Mouse (Mus musculus) midbrain, embryonic 12.5 days (tissue): Measurements from ENCODE around the gene Hist2h3c1. TPM values are rescaled to one million over a fixed set of nuclear protein-coding genes. Genes with fewer than 3 reads are reported as not detected.

Source experiments
- ATAC-seq: fragments of 200-750 bp; cut with Nextera tagmentation; 2 replicates; pipeline ENCODE4 v1.8.0; 2017; ENCODE audit warnings: low read depth, moderate TSS enrichment, moderate library complexity; ENCODE audit not compliant: low FRiP score
- H3K27ac ChIP-seq: fragments of 300-500 bp; sonication (generic); replicated peaks from 2 replicates; pipeline ENCODE4 v1.5.1; 2016; ENCODE audit warnings: mild to moderate bottlenecking
- H3K27me3 ChIP-seq: fragments of 300-500 bp; sonication (generic); 2 replicates; pipeline ENCODE4 v1.6.1; 2016; ENCODE audit warnings: mild to moderate bottlenecking
- H3K36me3 ChIP-seq: fragments of 300-500 bp; sonication (generic); 2 replicates; pipeline ENCODE4 v1.6.1; 2016
- H3K4me1 ChIP-seq: fragments of 300-500 bp; sonication (generic); 2 replicates; pipeline ENCODE4 v1.6.1; 2016
- H3K4me2 ChIP-seq: fragments of 300-500 bp; sonication (generic); replicated peaks from 2 replicates; pipeline ENCODE4 v1.6.1; 2016; ENCODE audit warnings: mild to moderate bottlenecking, moderate library complexity
- H3K4me3 ChIP-seq: fragments of 300-500 bp; sonication (generic); 2 replicates; pipeline ENCODE4 v1.5.1; 2016; ENCODE audit warnings: mild to moderate bottlenecking
- H3K9ac ChIP-seq: fragments of 300-500 bp; sonication (generic); replicated peaks from 2 replicates; pipeline ENCODE4 v1.6.1; 2016; ENCODE audit warnings: mild to moderate bottlenecking, moderate library complexity
- H3K9me3 ChIP-seq: fragments of 300-500 bp; sonication (generic); 2 replicates; pipeline ENCODE4 v1.6.1; 2016; ENCODE audit warnings: mild to moderate bottlenecking
- WGBS: fragments of 180-500 bp; shearing (Covaris S2); methylation state at CpG from one replicate; pipeline ENCODE4 v1.1.7; 2016; 5-methylcytosine and 5-hydroxymethylcytosine counted together
- polyA plus RNA-seq: library from polyadenylated mRNA; unstranded; fragments of >200 nt; fragmentation: Nextera tagmentation; extraction: Ambion mirVana; gene quantifications from 2 replicates; pipeline ENCODE4 v1.2.1, GENCODE M21; 2016

Gene Hist2h3c1
- polyA plus RNA-seq, 1 experiment from 2014 or later, result 1.4 TPM

- ATAC-seq, result no peak
- H3K27me3 ChIP-seq, result no peaks in the 10 kb centered on the region
- H3K4me2 ChIP-seq, result peak overlapping the region; percentile 79
- peak overlapping the region; percentile 84 for H3K9ac ChIP-seq
- H3K27ac ChIP-seq, result peak overlapping the region; percentile 98
- WGBS, result 15% methylated on average over 9 of the region's 9 CpGs
- H3K9me3 ChIP-seq, result no peaks in the 10 kb centered on the region
- H3K4me1 ChIP-seq, result peaks cover 46% of the 10 kb centered on the region
- H3K4me3 ChIP-seq, result peak overlapping the region; percentile 61
- no peaks in the 10 kb centered on the region for H3K36me3 ChIP-seq
Measured at GRCm38 (mm10) chr3:96221640-96222038, 24.8 kb upstream of the Hist2h3c1 start.

DNA sequence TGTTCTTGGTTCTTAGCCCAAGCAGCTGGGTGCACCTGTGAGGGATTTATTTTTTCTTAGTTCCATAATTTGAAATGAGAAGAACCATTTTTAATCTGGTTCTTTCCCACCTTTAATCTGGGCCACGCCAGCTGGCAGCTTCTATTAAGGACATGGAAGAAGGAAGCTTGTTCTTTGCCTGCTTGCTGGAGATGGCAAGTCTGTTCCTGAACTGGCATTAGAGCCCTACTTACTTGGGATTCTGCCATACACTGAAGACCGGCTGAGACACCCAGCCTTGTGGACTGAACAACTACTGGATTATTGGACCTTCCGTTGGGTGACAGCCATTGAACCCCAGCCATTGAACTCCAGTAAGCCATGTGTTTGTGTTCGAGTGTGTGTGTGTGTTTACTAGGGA, 23.7 kb upstream of the Hist2h3c1 start:
- 89% methylated on average over 4 of the region's 4 CpGs for WGBS
- Histone ChIP-seq H3K27me3 (no peaks in the 10 kb centered on the region), H3K4me3 (no peak overlapping the region), H3K4me1 (peaks cover 46% of the 10 kb centered on the region), H3K27ac (no peak overlapping the region), H3K36me3 (no peaks in the 10 kb centered on the region), H3K9me3 (no peaks in the 10 kb centered on the region), H3K4me2 (peak overlapping the region; percentile 79), H3K9ac (peak overlapping the region; percentile 84; the same call in 1 of the 2 replicates)
- no peak for ATAC-seq

DNA sequence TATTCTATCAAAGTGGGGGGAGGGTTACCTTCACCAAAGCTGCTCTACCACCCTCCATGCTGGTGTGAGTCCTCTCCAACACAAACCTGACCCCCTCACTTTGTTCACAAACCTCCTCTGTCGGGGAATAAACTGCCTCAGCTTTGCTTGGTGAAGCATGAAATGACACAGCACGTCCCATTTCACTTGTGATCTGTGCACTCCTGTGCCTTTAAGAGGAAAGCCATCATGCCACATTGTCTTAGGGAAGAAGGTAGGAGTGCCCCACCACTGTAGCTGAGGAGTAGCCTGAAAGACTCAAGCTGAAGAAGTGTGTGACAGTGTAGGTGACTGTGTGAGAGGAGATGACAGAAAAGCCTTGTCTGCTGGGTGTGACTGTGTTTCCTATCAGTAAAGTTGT, 21.1 kb upstream of the Hist2h3c1 start:
- H3K4me1 ChIP-seq, result peaks cover 41% of the 10 kb centered on the region
- no peak overlapping the region for H3K4me3 ChIP-seq
- no peaks in the 10 kb centered on the region for H3K36me3 ChIP-seq
- no peaks in the 10 kb centered on the region for H3K9me3 ChIP-seq
- no peaks in the 10 kb centered on the region for H3K27me3 ChIP-seq
- WGBS, result 15% methylated on average over 2 of the region's 2 CpGs
- no peak overlapping the region for H3K27ac ChIP-seq
- ATAC-seq, result no peak
- no peak overlapping the region for H3K4me2 ChIP-seq
- H3K9ac ChIP-seq, result no peak overlapping the region

DNA sequence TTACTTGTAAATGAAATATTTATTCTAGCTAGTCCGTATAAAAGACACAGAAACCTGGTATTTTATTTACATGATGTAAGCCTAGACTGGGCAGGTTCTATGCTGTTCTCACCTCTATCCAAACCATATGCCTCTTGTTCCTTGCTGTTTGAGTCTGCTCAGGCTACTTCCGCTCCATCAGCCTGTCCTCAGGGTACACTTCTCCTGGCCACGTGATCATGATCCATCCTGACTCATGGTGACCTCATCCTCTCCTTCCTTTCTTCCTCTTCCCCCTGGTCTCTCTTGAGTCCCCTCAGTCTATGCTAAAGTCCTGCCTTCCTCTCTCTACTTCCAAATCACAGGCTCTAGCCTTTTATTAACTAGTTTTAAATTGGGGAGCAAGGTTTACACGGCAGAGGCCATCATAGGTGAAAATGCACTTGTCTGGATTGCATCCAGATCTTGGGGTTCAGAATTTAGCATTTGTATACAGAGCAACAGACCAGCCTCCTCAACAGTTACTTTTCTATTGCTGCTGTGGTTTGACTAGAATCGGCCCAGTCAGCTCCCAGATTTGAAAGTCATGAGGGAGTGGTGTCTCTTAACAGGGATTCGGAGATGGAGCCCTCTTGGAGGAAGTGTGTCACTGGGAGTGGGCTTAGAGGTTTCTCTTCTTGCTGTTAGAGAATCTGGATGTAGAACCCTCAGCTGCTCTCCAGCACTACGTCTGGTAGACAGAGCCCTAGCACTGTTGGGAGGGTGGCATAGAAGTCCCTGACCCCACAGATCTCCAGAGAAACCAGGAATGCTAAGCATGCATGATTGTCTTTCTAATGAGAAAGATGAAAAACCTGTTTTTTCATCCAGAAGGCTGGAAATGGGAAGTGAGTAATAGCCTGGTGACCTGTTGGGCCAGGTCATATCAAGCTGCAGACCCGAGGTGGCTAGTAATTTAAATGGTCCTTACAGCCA, 19.5 kb upstream of the Hist2h3c1 start:
- Histone ChIP-seq H3K4me2 (no peak overlapping the region), H3K27ac (no peak overlapping the region), H3K27me3 (no peaks in the 10 kb centered on the region), H3K4me1 (peaks cover 30% of the 10 kb centered on the region), H3K9me3 (no peaks in the 10 kb centered on the region), H3K36me3 (no peaks in the 10 kb centered on the region), H3K9ac (no peak overlapping the region), H3K4me3 (no peak overlapping the region)
- no peak for ATAC-seq
- WGBS, result 68% methylated on average over 8 of the region's 8 CpGs

DNA sequence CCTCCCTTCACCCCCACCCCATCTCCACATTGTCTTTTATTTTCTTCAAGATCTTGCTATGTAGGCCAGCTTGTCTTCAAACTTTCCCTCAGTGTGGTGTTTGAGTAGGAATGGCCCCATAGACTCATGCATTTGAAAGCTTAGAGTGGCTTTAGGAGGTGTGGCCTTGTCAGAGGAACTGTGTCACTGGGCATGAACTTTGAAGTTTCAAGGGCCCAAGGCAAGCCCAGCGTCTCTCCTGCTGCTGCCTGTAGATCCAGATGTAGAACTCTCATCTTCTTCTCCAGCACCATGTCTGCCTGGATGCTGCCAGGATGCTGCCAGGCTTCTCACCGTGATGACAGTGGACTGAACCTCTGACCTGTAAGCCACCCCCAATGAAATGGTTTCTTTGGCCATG, 17.7 kb upstream of the Hist2h3c1 start:
- no peak overlapping the region for H3K4me2 ChIP-seq
- H3K4me1 ChIP-seq, result peaks cover 19% of the 10 kb centered on the region; the same call in 1 of the 2 replicates
- H3K27ac ChIP-seq, result no peak overlapping the region
- ATAC-seq, result no peak
- no peak overlapping the region for H3K9ac ChIP-seq
- H3K4me3 ChIP-seq, result no peak overlapping the region
- WGBS, result 66% methylated on average over 2 of the region's 2 CpGs
- H3K36me3 ChIP-seq, result no peaks in the 10 kb centered on the region
- no peaks in the 10 kb centered on the region for H3K27me3 ChIP-seq
- H3K9me3 ChIP-seq, result no peaks in the 10 kb centered on the region

DNA sequence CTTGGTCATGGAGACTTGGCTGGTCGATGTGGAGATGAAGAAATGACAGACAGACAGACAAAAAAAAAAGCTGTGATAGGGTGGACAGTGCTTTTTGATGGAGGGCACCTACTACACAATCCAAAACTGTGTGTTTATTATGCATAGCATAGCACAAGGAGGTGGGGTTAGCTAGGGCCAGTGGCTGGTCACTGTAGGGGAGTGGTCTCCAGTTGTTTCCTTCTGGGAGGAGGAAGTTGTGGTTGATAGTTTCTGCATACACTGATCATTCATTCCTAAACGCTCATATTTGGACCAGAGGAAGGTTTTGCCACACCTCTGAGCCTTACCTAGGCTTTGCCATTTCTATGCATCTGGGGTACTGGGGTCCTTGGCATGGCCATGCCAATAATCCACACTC, 16.1 kb upstream of the Hist2h3c1 start:
- no peak overlapping the region for H3K27ac ChIP-seq
- no peak for ATAC-seq

GRCm38 (mm10) chr3:96230910-96231757, 15.4 kb upstream of the Hist2h3c1 start:
- Histone ChIP-seq H3K4me2 (no peak overlapping the region), H3K4me3 (no peak overlapping the region), H3K9me3 (no peaks in the 10 kb centered on the region), H3K4me1 (0 out of 2 replicates have a peak, but pooled peaks cover 3% of the 10 kb centered on the region), H3K27me3 (no peaks in the 10 kb centered on the region), H3K9ac (no peak overlapping the region), H3K36me3 (no peaks in the 10 kb centered on the region), H3K27ac (no peak overlapping the region)
- 74% methylated on average over 4 of the region's 4 CpGs for WGBS
- no peak for ATAC-seq

More for the DNA sequence above, 16.1 kb upstream of the Hist2h3c1 start:
- Histone ChIP-seq H3K27me3 (no peaks in the 10 kb centered on the region), H3K9ac (no peak overlapping the region), H3K4me2 (no peak overlapping the region), H3K4me1 (peaks cover 9% of the 10 kb centered on the region; the same call in 1 of the 2 replicates), H3K36me3 (no peaks in the 10 kb centered on the region), H3K9me3 (no peaks in the 10 kb centered on the region), H3K4me3 (no peak overlapping the region)
- 71% methylated on average over 2 of the region's 2 CpGs for WGBS

- no peak overlapping the region for H3K9ac ChIP-seq
- H3K4me3 ChIP-seq, result no peak overlapping the region
- no peaks in the 10 kb centered on the region for H3K9me3 ChIP-seq
- no peaks in the 10 kb centered on the region for H3K27me3 ChIP-seq
- H3K4me2 ChIP-seq, result no peak overlapping the region
- no peak for ATAC-seq
- H3K36me3 ChIP-seq, result no peaks in the 10 kb centered on the region
- no peak overlapping the region for H3K27ac ChIP-seq
- 0 out of 2 replicates have a peak, but pooled peaks cover under 1% of the 10 kb centered on the region for H3K4me1 ChIP-seq
- WGBS, result 63% methylated on average over 2 of the region's 2 CpGs
Measured at GRCm38 (mm10) chr3:96231758-96232120, 14.7 kb upstream of the Hist2h3c1 start.

- no peak for ATAC-seq
- WGBS, result 98% methylated on average over 2 of the region's 2 CpGs
- Histone ChIP-seq H3K4me2 (no peak overlapping the region), H3K27me3 (no peaks in the 10 kb centered on the region), H3K4me1 (peaks cover 16% of the 10 kb centered on the region; the same call in 1 of the 2 replicates), H3K9ac (no peak overlapping the region), H3K27ac (no peak overlapping the region), H3K36me3 (no peaks in the 10 kb centered on the region), H3K4me3 (no peak overlapping the region), H3K9me3 (no peaks in the 10 kb centered on the region)
Measured at GRCm38 (mm10) chr3:96234914-96235313, 11.6 kb upstream of the Hist2h3c1 start.

DNA sequence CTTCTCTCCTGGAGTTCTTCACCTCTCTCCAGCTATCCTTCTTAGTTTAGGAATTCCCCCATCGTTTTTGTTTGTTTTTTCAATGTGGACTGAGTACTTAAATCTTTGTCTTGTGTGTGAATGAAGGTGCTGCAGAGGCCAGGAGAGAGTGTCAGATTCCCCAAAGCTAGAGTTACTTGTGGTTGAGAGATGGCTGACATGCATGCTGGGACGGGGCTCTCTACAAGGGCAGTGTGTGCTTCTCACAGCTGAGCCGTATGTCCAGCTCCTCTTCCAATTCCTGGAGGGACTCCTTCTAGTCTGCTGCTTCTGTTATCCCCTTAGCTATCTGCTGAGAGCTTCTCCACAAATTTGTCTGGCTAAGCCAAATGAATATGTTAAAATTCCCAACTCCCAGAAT, 10.6 kb upstream of the Hist2h3c1 start:
- ATAC-seq, result no peak
- no peak overlapping the region for H3K27ac ChIP-seq

GRCm38 (mm10) chr3:96236834-96237334, 9.6 kb upstream of the Hist2h3c1 start:
- WGBS, result 87% methylated on average over 4 of the region's 4 CpGs
- Histone ChIP-seq H3K9me3 (no peaks in the 10 kb centered on the region), H3K4me2 (peak overlapping the region; percentile 57), H3K36me3 (no peaks in the 10 kb centered on the region), H3K4me3 (peak overlapping the region; percentile 47), H3K9ac (peak overlapping the region; percentile 60; the same call in 1 of the 2 replicates), H3K4me1 (peaks cover 19% of the 10 kb centered on the region), H3K27me3 (no peaks in the 10 kb centered on the region), H3K27ac (peak overlapping the region; percentile 72; the same call in 1 of the 2 replicates)
- ATAC-seq, result no peak

More for the DNA sequence above, 10.6 kb upstream of the Hist2h3c1 start:
- H3K9me3 ChIP-seq, result no peaks in the 10 kb centered on the region
- H3K4me1 ChIP-seq, result peaks cover 18% of the 10 kb centered on the region
- no peak overlapping the region for H3K4me2 ChIP-seq
- 65% methylated on average over 3 of the region's 3 CpGs for WGBS
- no peaks in the 10 kb centered on the region for H3K27me3 ChIP-seq
- no peaks in the 10 kb centered on the region for H3K36me3 ChIP-seq
- no peak overlapping the region for H3K4me3 ChIP-seq
- H3K9ac ChIP-seq, result no peak overlapping the region
